Mouse (Mus musculus) testis, adult 2 months (tissue): ENCODE data around the gene Sh3pxd2a.
A peak's percentile ranks its signal among the peaks of the same experiment; 100 is the strongest.

Experiments used
- CTCF ChIP-seq: fragments of 200-500 bp; IDR thresholded peaks from 2 replicates; pipeline ENCODE4 v1.5.1; 2012; ENCODE audit warnings: low read depth, mild to moderate bottlenecking, inconsistent platforms, low read length, moderate library complexity; ENCODE audit not compliant: control insufficient read depth, insufficient read depth, insufficient replicate concordance
- POLR2A ChIP-seq: fragments of 200-500 bp; IDR thresholded peaks from 2 replicates; pipeline ENCODE4 v1.6.1; 2012; ENCODE audit warnings: low read depth, mild to moderate bottlenecking, inconsistent platforms, low read length, moderate library complexity; ENCODE audit not compliant: control insufficient read depth

- TF ChIP-seq CTCF, result peak; percentile 91
- TF ChIP-seq POLR2A, result no peak
Measured at GRCm38 (mm10) chr19:47339165-47339564, 125.0 kb downstream of the Sh3pxd2a start.
